Mouse (Mus musculus) lung, postnatal 14 days (tissue): ENCODE results near the gene Stradb.

Source experiments
- DNase-seq: peaks from one replicate; pipeline ENCODE4 v3.0.0; 2021

Stradb gene

GRCm38 (mm10) chr1:58961152-58961893 lies 12.0 kb upstream of the Stradb start:
- no peak for DNase-seq

DNA sequence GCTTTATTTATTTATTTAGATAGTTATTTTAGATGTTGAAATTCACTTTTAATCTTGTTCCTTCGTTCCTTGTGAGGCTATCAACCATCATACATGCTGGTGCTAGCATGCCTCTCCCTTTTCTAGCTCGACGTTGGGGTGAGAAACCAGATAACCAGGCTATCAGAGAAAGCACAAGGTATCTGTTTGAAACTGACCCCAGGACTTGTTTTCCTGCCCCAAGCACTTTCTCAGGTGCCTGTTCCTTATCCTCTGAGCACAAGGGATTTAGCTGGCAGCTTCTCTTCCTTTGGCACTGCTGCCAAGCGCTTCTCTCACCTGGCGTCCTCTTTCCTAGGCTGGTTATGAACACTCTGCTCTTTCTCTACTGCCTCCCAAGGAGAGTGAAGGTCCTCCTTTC lies 10.9 kb upstream of the Stradb start:
- DNase-seq, result no peak

GRCm38 (mm10) chr1:58962865-58963264 lies 10.5 kb upstream of the Stradb start:
- no peak for DNase-seq

- DNase-seq, result no peak
Measured at GRCm38 (mm10) chr1:58967534-58967933, 5.8 kb upstream of the Stradb start.

- no peak for DNase-seq
Measured at GRCm38 (mm10) chr1:58970054-58970453, 3.3 kb upstream of the Stradb start.

DNA sequence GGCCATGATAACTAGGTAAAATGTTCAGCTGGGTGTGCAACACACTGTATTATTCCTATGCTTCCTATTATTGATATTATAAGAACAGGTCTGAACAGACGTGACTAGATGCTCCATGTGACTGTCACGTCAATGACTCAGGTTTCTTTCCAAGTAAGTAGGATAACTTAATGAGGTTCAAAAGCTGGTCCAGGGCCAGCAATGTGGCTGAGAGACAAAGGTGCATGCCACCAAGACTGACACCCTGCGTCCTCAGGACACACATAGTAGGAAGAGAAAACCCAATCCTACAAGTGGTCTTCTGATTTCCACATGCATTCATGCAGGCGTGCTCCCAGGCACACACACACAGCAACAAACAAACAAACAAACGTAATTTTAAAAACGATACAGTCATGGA lies 2.2 kb upstream of the Stradb start:
- DNase-seq, result no peak

GRCm38 (mm10) chr1:58972851-58973365 lies 414 bp upstream of the Stradb start:
- DNase-seq, result no peak

GRCm38 (mm10) chr1:58982276-58982675 lies 9.0 kb downstream of the Stradb start:
- no peak for DNase-seq

GRCm38 (mm10) chr1:58984586-58984985 lies 11.3 kb downstream of the Stradb start:
- DNase-seq, result no peak

DNA sequence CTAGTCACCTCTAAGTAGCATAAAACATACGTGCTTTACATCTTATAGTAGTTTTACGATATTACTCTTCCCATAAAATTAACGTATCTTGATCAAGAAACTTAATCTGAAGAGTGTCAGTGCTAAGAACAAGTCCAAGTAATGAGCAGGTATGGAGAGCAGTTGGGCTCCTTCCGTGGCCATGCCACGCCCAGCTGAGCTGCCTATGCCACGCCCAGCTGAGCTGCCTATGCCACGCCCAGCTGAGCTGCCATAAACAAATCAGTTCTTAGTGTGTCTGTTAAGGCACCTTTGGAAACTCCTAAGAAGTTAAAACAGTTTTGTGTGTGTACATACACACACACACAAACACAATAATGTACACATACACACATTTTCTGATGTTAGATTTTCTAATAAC lies 19.8 kb downstream of the Stradb start:
- no peak for DNase-seq

GRCm38 (mm10) chr1:58993723-58994122 lies 20.4 kb downstream of the Stradb start:
- DNase-seq, result no peak

DNA sequence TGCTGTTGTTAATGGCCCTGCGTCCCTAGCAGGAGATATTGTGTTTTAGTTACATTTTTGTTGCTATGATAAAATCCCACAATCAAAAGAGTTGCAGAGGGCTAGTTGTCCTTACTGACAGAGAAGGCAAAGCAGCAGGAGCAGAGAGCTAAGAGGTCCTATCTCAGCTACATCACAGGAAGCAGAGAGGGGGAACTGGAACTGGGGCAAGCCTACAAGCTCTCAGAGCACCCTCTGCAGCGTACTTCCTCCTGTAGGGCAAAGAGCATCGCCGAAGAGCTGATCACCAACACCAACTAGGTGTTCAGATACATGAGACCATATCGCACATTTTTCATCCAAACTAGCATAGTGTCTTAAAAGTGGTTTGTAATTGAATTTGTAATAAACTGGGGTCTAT lies 22.0 kb downstream of the Stradb start:
- DNase-seq, result no peak

DNA sequence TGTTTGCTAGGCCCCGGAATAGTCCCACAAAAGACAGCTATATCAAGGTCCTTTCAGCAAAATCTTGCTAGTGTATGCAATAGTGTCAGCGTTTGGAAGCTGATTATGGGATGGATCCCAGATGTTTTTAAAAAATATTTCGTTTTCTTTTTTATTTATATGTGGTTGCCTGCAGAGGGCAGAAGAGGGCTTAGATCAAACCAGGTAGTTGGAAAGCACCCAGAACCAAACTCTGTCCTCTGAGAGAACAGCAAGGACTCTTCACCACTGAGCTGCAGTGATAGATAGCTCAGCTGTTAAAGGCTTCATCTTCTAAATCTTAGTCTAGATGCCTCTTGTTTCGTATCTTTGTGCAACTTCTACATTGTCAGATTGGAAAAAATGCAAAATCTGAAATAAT lies 35.9 kb downstream of the Stradb start:
- DNase-seq, result peak; percentile 31

- DNase-seq, result no peak
Measured at GRCm38 (mm10) chr1:59021556-59021955, 48.2 kb downstream of the Stradb start.

DNA sequence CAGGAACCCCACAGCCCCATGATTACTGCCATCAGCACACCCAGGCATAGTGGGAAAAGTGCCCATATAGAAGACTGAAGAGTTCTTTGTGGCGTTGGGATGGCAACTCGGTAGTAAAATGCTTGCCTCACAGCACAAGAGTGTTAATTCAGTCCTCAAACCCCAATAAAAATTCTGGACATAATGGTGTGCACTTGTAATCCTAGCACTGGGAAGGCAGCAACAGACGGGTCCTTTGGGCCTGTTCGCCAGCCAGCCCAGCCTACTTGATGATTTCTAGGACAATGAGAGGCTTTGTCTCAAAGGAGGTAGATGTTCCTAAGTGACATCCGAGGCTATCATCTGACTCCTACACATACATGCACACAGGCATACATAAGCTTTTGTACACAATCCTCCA lies 64.4 kb downstream of the Stradb start:
- no peak for DNase-seq
